ENCODE assay signal across 39 mouse cellular contexts in genomic region chr1:85942318-85942717, GRCm38 (mm10). TPM values are rescaled to one million over a fixed set of nuclear protein-coding genes. Genes with fewer than 3 reads are reported as not detected.
"Had no signal": no experiment of that assay in that cellular context is flagged by ENCODE, and none has a peak within 500 bp of the region (broad histone marks: within the 10 kb centered on the region; RNA-seq: fewer than 3 reads in every experiment).

No protein-coding gene starts in this region.

- H3K36me3 ChIP-seq: heart, embryonic 13.5 days; heart, embryonic 15.5 days; hindbrain, embryonic 10.5 days; hindbrain, embryonic 12.5 days; hindbrain, embryonic 13.5 days; hindbrain, embryonic 15.5 days; intestine, embryonic 15.5 days; kidney, embryonic 15.5 days had no signal

- ATAC-seq: hindbrain, embryonic 16.5 days; hindbrain, postnatal 0 days; inflammation-experienced regulatory T-cells, adult 6 months; intestine, embryonic 15.5 days; intestine, embryonic 16.5 days; intestine, postnatal 0 days had no signal

- H3K4me1 ChIP-seq: heart, embryonic 13.5 days; heart, embryonic 15.5 days; hindbrain, embryonic 10.5 days; hindbrain, embryonic 12.5 days; hindbrain, embryonic 13.5 days; hindbrain, embryonic 15.5 days; intestine, embryonic 15.5 days had no signal

- H3K4me2 ChIP-seq: heart, embryonic 13.5 days; heart, embryonic 15.5 days; hindbrain, embryonic 12.5 days; hindbrain, embryonic 13.5 days; hindbrain, embryonic 14.5 days; hindbrain, embryonic 15.5 days; intestine, embryonic 15.5 days; kidney, embryonic 15.5 days had no signal

- H3K9me3 ChIP-seq: heart, embryonic 13.5 days; heart, embryonic 15.5 days; hindbrain, embryonic 10.5 days; hindbrain, embryonic 12.5 days; hindbrain, embryonic 13.5 days; intestine, embryonic 15.5 days; kidney, embryonic 15.5 days had no signal

- H3K4me3 ChIP-seq: heart, embryonic 13.5 days; heart, embryonic 15.5 days; hindbrain, embryonic 10.5 days; hindbrain, embryonic 12.5 days; hindbrain, embryonic 13.5 days; hindbrain, embryonic 15.5 days; intestine, embryonic 15.5 days; kidney, embryonic 15.5 days; layer of hippocampus, adult 2 months; left cerebral cortex, adult 2 months had no signal

- H3K27ac ChIP-seq: heart, embryonic 13.5 days; heart, embryonic 15.5 days; hindbrain, embryonic 10.5 days; hindbrain, embryonic 12.5 days; hindbrain, embryonic 13.5 days; hindbrain, embryonic 14.5 days; hindbrain, embryonic 15.5 days; hindbrain, postnatal 0 days; intestine, embryonic 15.5 days; kidney, embryonic 15.5 days; kidney, postnatal 0 days; layer of hippocampus, adult 2 months; left cerebral cortex, adult 2 months had no signal

- H3K9ac ChIP-seq: heart, embryonic 13.5 days; heart, embryonic 15.5 days; hindbrain, embryonic 12.5 days; hindbrain, embryonic 13.5 days; hindbrain, embryonic 14.5 days; hindbrain, embryonic 15.5 days; intestine, embryonic 15.5 days; kidney, embryonic 15.5 days had no signal

- DNase-seq: heart, postnatal 10 days; heart, postnatal 14 days; heart, postnatal 36 days; heart, postnatal 4 days; kidney, adult 11 months; kidney, adult 18-20 months; kidney, adult 2 months; kidney, adult 8-10 months; kidney, adult 9 months; kidney, postnatal 10 days; kidney, postnatal 14 days; kidney, postnatal 25 days; kidney, postnatal 36 days; kidney, postnatal 4 days; layer of hippocampus, adult 9-11 months; layer of hippocampus, postnatal 36 days had no signal

- H3K27me3 ChIP-seq: heart, embryonic 15.5 days; hindbrain, embryonic 12.5 days; hindbrain, embryonic 13.5 days; hindbrain, embryonic 15.5 days; intestine, embryonic 15.5 days; kidney, embryonic 15.5 days had no signal

RNA-seq across cellular contexts. Expression of gene 4933407L21Rik, which starts 14.0 kb away (rescaled TPM):
- total RNA-seq: heart, postnatal 14 days; heart, postnatal 25 days; heart, postnatal 36 days; heart, postnatal 4 days; hematopoietic stem cell, adult 5-6 weeks had no signal
- polyA plus RNA-seq: heart, embryonic 13.5 days; heart, postnatal 0 days had no signal

RNA-seq across cellular contexts. Expression of gene Gpr55, which starts 18.5 kb away (rescaled TPM):
- total RNA-seq: heart, postnatal 10 days; heart, postnatal 14 days; heart, postnatal 25 days; heart, postnatal 36 days; heart, postnatal 4 days; layer of hippocampus, adult 2 months; layer of hippocampus, postnatal 14 days; layer of hippocampus, postnatal 36 days had no signal
- polyA plus RNA-seq: heart, postnatal 0 days; hindbrain, embryonic 10.5 days; intestine, embryonic 14.5 days; kidney, adult 2 months; kidney, embryonic 14.5 days had no signal
